Mouse (Mus musculus): ENCODE measurements at regions not wholly inside any gene's neighbourhood (a gene's known extent, or its start where the extent isn't known, plus 50 kb on each side); places are given as distances from the start of the nearest gene placed in this dataset.

DNA sequence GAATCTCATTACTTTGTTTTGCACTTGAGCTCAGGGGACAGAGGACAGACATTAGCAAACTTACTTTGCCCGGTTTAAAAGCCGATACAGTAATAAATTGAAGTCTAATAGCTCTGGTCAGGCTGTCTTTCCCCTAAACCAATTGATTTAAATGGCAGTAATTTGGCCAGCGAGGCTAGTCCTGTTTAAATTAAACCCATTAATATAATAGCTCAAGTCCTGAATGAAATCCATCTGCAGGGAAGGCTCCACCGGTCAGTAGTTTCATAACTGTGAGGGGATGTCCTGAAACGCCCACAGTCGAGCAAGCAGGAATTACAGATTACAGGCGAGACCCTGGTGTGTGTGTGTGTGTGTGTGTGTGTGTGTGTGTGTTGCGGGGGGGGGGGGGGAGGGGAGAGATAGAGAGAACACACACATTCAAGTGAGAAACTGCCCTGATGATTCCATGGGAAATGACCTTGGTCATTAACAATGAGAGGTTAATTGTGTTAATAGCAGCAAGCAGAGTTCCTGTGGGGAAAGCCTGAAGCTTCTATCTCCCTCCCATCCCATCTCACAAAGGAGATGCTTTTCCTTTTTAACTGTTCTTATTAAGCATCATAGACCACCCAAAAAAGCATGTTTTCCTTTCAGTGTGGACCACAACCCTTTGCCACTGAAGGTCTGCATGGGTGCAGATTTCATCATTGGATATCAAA lies 294.0 kb upstream of the Tle4 start:
- no peak for DNase-seq (ENCODE audit: low spot score)

DNA sequence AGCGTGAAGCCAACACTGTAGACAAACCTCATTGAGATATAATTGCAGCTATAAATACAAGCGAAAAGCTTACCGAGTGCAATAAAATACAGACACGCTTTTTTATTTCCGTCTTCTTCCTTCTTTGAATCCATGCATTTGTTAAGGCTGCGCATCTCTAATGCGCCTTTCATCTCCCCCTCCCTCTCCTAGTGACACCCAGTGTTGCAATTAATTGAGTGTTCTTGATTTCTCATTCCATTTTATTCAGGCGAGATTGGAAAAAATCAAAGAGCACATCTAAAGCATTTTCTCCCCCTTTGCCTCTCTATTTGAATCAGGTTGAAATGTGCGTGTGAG lies 293.2 kb upstream of the Tle4 start:
- DNase-seq (ENCODE audit: low spot score): no peak

DNA sequence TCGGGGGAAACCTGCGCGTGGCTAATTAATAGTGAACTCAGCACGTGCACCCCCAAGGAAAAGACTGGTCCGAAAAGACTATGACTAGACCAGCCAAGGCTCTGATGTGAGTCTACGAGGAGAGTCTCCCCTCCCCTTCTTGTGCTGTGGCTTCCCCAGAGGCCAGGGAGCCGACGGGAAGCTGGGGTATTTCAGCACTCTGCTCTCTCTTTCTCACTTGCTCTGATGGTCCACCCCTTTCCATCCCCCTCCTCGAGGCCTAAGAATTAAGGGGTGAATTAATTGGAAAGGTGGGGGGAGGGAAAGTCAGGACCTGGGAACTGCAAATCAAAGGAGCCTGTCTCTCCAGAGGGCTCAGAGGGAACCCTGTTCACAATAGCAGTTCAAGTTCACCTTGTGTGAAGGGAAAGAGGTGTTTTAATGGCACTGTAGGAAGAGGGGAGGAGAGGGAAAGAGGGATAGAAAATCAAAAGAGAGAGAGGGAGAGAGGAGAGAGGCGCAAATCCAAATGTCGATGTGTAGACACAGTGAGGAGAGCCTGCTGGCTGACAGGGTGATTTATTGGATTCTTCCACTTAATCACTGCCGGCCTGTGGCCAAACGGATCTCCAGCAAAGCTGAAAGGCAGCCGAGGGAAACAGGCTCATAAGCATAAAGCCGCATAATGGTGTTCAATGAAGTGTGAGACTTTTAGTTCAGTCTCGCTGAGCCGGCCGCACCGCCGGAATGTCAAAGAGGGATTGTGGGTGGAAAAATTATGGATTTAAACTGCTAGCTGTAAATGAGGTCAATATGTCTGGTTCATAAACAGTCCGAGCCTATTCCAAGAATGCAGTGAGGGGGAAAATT lies 292.6 kb upstream of the Tle4 start:
- no peak for DNase-seq (ENCODE audit: low spot score)

DNA sequence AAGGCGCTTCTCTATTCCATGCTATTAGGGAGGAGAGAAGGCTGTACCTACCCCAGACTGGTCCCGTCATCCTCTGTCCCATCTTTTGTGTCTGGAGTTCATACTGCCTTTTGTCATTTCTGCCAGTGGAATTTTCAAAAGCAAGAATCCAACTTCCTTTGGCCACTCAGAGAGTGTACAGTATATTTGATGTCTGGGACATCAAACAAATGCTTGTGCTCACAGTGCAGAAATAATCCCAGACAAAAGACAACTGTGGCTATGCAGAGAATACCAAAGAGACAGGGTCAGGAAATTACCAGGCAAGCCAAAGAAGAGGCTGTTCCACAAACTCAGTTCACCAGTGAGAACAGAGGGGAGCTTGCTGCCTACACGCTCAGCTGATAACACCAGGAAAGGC lies 291.9 kb upstream of the Tle4 start:
- no peak for DNase-seq (ENCODE audit: low spot score)

DNA sequence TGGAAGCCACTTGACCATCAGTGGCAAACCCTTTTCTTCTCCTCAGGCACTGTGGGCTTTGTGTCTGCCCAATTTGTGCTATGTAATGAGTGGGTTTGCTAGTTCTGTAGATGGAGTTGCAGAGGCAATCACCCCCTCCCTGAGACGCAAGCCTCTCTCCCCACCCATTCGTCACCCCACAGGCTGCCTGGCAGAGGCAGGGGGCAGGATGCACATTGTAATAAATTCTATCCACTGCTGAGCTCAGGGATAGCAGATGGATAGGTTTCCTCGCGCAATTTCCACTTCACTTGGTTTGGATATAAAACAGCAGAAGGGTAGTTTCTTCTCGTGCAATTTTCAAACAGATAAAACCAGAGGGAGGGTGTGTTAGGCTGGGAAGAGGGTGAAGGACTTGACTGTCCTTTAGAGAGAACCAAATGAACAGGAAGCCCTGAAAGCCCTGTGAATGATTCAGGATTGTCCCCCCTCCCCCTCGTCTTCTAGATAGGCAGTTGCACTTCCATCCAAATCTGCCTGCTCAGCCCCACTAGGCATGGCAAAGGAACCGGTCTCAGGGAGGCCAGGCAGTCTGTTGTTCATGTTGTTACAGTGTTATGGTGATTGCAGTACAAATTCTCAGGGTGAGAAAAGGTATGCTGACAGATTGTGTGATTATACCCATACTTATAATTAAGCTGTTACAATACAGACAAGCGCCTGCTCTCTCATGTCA lies 286.0 kb upstream of the Tle4 start:
- no peak for DNase-seq (ENCODE audit: low spot score)

DNA sequence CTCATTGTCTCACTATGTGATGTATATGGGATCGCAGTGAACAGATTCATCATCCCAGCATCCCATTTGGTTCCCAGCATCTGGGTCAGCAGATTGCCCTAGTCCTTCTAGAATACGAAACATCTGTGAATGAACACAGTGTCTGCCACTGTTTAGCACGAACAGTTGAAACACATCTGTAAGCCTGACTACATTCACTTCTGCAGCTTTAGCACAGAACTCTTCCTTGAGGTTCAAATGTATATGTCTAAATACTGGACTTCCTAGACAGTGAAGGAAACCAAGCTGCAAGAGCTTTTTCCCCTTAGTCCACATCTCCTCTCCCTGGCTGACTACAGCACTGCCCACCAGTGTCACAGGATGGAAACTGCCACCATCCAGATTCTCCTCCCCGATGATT lies 283.0 kb upstream of the Tle4 start:
- no peak for DNase-seq (ENCODE audit: low spot score)

DNA sequence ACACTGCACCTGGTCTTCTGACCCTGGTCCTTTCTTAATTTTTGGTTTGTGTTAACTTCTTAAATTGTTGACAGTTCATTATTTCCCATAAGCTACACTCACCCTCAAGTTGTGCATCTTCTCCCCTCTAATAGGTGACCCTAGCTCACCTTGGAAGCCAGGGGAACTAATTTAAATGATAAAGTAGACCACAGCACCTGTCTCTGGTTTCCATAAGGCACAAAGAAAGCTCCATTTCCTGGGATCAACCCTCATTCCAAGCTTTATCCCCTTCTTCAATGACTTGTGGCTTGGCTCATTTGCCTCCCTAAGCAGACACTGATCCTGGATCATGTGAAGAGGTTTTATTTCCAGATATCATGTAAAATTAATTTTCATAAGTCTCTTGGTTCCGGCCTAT lies 276.1 kb upstream of the Tle4 start:
- no peak for DNase-seq (ENCODE audit: low spot score)

DNA sequence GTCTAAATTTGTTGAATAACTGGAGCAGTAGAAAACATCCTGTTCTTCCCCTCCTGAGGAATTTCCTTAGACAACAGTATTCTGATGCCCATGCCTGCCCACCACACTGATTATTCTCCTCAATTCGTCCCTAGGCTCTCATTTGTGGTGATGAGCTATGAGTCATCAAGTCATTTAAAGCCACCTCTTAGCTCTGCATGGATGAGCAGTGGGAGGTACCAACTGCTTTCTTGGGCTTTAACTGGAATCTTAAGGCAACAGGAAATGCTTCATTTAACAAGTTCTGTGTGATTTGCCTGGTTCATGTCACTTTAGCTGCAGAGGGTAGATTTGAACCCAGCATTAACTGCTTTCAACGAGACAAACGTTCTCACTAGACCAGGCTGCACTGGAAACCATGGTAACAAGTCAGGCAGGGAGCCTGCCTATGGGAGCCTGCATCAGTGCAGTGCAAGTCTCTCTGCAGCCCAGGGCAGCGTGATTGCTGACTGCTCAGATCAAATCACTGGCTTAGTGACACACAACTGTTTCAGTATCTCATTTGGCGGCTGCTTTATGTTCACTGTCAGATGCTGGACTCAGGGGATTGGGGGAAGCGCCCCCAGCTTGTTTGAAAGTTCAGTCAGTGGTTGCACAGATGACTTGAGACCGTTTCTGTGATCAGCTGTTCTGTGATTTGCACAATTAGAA lies 273.5 kb upstream of the Tle4 start:
- DNase-seq (ENCODE audit: low spot score): no peak

DNA sequence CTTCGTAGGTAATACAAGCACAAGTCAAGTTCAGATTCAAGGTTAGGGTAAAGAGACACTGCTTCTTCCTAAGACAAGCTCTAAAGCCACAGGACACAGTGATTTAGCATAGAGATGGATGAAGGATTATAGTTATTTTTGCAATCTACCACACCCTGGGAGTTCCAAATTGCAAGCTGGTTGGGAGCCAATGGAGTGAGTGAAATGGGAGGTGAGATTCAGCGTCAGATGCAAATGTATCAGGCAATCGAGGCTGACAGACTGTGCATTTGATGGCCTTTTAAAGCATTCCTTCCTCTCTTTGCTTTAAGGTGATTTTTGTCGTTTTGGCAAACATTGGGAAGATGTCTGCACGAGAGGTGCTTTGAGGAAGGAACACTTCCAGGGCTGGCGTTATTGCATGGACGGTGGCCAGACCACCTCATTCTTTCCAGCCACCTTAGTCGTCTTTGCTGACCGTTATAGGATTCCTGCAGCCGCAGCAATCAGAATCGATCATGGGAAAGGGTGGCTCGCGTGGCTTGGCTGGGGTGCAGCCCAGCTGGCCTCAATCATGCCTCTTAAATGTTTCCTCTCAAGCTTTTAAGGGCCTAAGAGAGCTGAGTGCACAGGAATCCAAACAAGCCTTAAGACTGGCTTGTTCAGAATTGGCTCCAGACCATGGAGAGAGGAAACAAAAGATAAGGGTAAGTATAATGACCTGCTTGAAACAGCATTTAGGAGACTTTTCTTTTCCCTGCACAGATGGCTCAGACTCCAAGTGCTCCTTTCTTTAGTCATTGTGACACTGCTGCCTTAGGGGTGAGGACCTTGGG lies 265.0 kb upstream of the Tle4 start:
- DNase-seq (ENCODE audit: low spot score): no peak

DNA sequence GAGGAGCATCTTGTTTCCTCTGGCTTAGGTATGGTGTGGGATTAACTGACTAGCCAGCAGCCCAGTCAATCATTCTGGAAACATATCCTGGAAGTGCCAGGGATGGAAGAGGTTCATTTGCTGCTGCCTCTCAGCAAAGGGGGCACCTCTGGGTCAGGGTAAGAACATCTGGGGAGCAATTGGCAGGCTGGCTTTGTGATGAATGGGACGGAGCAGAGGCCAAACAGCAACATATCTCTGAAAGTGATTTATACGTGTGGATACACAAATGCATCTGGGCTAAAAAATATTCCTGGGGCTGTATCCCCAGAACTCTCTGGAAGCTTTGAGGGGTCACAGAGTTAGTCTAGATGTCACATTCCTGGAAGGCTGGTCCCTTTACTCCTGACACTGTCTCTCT lies 257.2 kb upstream of the Tle4 start:
- DNase-seq (ENCODE audit: low spot score): no peak

DNA sequence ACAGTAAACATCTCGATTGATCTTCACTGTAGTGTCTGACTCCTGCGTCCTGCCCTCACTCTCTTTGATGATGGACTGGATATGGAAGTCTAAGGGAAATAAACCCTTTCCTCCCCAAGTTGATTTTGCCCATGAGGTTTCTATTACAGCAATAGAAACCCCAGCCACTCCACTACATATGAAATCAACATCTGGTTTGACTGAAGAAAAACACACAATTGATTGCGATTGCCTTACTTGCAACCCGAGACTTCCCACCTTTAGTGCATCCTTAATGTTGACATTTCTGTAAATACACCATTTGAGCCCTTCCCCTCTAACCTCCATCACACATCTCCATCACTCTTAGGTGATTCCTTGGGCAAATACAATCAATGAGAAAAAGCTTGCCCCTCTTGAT lies 255.6 kb upstream of the Tle4 start:
- DNase-seq (ENCODE audit: low spot score): no peak

DNA sequence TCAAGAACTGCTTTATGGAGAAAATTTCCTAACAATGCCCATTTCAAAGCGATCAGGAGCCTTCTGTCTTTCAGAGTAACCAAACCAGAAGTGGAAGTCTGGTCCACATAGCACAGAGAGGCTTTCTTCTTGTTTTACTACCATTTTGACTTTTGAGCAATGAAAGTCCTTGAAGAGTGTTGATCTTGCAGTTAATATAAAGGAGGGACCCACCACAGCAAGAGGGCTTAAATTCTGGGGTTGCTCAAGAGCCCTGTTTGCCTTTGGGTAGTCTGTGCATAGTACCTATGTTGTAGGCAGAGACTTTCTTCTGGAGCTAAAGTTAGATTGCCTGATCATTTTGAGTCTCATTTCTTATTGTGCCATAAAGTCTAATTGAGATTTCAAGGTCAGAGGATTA lies 251.7 kb upstream of the Tle4 start:
- DNase-seq (ENCODE audit: low spot score): no peak

DNA sequence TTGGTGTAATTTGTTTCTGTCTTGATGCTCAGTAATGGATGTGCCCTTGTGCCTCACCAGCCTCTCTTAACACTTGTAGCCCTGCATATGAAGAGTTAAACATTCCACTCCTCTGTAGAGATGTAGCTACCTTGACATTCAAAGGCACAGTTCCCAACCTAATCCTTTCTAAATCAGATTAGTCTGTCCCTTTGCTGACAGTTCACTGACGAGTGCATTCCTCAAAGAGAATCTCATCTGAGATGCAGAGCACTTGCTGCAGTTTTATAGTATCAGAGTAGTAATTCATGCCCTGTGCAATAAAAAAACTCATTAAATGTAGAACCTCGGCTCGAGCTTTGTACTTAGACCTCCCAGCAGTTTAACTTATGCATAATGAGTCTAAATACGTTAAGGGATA lies 249.3 kb upstream of the Tle4 start:
- DNase-seq (ENCODE audit: low spot score): no peak

DNA sequence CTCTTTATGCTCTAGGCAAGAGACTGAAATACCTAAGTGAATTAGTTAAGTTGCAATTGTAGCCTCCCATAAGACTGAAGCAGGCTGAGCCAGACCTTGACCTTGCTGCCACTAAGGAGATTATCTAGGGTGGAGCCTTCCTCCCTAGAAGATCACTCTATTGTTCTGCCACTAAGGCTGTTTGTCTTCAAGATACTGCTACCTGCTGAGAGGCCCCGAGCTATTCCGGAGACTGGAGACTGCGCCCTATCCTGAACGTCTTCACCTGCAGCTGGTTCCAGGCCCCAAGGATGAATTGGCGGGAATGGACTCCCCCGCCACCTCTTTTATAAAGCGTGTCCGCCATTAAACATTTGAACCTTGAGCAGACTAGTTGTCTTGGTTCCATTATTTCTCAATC lies 237.8 kb upstream of the Tle4 start:
- DNase-seq (ENCODE audit: low spot score): no peak

DNA sequence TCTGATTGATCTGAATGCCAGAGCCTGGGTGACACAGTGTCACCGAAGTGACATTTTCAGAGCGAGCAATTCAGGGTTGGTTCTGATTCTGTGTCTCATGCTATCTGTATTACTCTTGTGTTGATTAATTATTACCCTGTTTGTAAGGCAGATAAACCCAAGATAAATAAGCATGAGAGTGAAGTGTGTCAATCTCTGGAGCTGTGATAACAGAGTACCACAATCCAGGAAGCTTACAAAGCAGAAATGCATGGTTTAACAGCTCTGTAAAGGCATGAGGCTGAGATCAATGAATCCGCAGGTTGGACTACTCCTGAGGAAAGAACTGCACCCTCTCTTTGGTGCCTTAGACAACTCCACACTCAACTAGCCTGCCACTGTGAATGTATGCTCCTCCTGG lies 218.5 kb upstream of the Tle4 start:
- DNase-seq (ENCODE audit: low spot score): no peak

DNA sequence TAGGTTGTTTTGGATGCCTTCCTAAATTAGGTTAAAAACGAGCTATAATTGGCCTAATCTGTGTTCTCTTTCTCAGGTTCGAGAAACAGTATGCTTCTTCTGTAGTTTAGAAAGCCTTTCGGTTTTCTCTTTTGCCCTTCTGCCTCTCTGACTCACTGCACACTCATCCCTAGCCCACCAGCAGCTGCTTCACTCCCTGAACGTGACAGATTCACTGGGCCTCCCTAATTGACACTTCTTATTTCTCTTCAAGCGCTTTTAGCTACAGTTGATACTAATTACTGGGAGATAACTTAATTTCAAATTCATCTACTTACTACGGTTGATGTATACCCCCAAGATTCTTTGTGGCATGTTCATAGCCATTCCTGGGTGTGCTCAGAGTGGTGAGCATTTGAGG lies 208.9 kb upstream of the Tle4 start:
- DNase-seq (ENCODE audit: low spot score): no peak

DNA sequence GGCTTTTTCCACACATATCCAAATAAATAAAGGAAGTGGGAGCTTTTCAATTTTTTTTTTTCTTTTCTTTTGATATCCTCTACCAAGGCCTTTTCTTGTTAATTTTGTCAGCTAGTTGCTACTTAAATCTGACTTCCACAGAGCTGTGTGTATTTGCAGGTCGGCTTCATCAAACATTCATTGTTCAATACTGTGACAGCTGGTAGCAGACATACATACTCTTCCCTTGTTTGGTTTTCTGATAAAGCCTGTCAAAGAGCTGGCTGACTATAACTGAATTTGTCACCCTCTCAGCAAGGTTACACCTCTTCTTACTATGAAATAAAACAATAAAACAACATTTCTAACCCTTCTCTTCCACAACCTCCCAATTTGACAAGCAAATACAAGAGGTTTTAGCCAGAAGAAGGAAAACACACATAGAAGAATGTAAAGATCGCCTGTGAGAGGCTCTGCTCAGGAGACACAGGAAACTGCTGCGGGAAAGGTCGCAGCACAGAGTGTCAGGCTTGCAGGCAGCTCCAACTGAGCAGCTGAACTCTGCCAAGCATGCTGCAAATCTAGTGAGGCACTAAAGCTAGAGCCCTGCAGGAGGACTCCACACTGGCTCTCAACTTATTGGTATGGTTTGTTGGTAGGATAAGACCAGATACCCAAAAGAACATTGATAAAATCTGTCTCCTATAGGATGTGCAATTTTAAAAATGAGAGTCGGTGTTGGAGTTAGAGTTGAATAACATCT lies 205.2 kb upstream of the Tle4 start:
- no peak for DNase-seq (ENCODE audit: low spot score)

DNA sequence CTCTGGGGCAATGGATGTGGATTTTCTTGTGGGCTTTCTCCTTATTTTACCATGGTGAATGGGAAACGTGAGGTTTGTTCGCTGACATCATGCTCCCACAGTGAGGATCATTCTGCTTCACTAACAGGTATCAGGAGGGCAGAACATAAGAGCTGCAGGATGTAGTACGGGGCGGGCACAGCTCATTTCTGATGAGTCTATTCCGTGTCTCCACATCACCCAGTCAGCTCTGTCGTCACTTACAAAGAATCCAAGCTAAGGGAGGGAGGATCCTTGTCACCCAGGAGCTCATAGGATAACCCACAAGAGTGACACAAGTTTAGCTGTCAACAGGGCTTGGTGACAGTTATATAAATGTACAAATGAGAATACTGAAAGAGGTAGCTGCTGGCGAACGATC lies 203.8 kb upstream of the Tle4 start:
- DNase-seq (ENCODE audit: low spot score): no peak

DNA sequence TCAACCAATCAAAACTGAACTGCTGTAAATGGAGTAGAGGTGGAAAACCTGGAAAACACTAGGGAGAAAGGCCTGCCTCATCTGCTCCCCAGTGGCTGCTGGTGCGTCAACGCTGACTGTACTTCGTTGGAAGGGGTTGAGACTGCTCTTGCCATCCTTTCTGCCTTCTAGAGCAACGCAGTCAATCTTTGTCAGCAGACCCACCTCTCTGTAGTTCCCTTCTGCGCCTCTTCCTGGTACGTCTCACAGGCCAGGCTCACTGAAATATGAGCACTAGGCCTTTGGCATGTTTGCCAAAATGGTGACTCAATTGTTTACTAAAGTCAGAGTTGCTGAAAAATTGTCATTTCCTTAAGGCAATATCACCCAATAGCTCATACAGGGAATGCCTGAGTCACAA lies 201.2 kb upstream of the Tle4 start:
- no peak for DNase-seq (ENCODE audit: low spot score)

DNA sequence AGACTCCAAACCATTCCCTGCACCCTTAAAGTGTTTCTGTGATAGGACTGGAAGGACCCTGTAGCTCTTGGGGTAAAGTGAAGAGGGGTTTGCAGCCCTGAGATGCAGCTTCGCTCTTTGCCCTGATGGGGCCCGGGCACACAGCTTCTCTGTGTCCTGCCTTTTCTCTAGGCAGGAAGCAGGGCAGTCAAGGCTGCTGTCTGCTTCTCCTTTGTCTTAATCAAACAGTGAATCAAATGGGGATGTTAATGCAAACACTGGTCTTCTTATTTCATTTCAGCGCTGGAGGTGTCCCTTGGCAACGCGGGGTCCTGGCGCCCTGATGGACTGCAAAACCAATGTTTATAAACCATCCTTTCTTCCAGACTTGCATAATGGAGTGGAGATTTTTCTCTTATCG lies 200.6 kb upstream of the Tle4 start:
- no peak for DNase-seq (ENCODE audit: low spot score)

DNA sequence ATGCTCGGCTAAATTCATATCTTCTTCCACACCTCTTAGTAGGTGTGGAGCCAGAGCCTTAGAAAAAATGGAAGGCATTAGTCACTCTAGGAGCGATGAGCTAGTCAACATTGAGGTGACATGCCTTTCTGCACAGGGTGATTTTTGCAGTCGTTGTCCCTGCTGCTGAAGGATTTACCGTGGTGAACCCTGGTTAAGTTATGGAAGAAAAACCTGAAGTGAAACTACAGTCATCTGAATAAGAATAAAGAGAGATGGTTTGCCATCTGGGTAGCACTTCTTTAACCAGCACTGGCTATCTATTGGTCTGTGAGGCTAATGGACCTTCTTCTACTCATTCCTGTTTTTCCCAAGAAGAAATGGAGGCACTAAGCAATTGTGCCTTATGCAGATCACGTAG lies 198.1 kb upstream of the Tle4 start:
- DNase-seq (ENCODE audit: low spot score): no peak

Measured in urinary bladder, adult 2 months (tissue).